Mouse (Mus musculus) gonadal fat pad, adult 2 months (tissue): ENCODE measurements around the gene Tctex1d4. TPM values are rescaled to one million over a fixed set of nuclear protein-coding genes. Genes with fewer than 3 reads are reported as not detected.

Experiments used
- DNase-seq: peaks from one replicate; pipeline ENCODE4 v3.0.0-alpha.2; 2012; ENCODE audit warnings: low read depth
- polyA plus RNA-seq: library from polyadenylated mRNA; depleted of rRNA; stranded (reverse); fragments of >200 nt; gene quantifications from 2 replicates; pipeline ENCODE4 v1.2.3, GENCODE M21; 2012

The Tctex1d4 gene
- polyA plus RNA-seq, 1 experiment = 24.7 TPM

GRCm38 (mm10) chr4:117120052-117120444 lies 6.5 kb upstream of the Tctex1d4 start:
- DNase-seq = no peak

- no peak for DNase-seq
These were observed 5.9 kb upstream of the Tctex1d4 start for GRCm38 (mm10) chr4:117120445-117121414.

GRCm38 (mm10) chr4:117122209-117122608 lies 4.4 kb upstream of the Tctex1d4 start:
- no peak for DNase-seq

GRCm38 (mm10) chr4:117123546-117124217 lies 2.9 kb upstream of the Tctex1d4 start:
- DNase-seq = no peak

DNA sequence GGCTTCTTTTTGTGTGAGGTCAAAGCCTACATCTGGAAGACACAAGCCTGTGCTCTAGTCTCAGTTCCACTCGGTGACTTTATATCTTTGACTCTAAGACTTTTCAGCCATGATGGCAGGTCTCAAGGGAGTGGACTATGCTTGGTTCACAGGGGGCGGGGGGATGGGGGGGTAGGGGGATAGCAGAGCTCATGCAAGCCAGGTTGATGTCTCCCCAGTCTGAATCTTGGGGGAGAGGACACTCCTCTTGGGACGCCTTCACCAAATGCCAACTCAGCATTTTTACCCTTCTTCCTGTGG lies 2.4 kb upstream of the Tctex1d4 start:
- DNase-seq = no peak

GRCm38 (mm10) chr4:117124518-117125347 lies 1.9 kb upstream of the Tctex1d4 start:
- no peak for DNase-seq

DNA sequence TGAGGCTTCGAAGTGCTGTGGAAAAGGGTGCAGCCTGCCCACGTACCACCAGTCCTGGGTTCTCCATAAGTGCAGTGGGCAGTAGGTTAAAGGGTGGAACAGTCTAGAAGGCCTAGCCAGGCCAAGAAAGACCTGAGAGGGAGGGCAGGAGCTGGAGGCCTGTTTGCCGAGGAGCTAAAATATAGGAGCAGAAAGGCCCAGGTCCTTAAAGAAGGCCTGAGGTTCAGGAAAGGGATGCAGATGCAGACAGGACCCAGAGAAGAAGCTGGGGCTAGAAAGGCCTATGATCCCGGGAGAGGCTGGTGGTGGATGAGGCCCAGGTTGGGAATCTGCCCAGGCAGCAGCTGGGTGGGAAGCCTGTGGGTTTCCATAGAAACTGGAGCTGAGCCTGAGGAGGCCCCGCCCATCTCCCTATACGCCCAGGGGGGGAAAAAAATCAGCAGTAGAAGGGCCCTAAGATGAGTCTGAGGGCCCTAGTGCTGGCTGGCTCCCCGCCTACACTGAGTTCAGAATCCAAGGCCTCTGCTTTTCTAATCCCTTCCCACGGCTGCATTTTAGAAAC lies 1.2 kb upstream of the Tctex1d4 start, which contains the start of gene Btbd19:
Btbd19 (minus strand) TSS at position 378 of the 562 bp plus-strand sequence.
- no peak for DNase-seq

DNA sequence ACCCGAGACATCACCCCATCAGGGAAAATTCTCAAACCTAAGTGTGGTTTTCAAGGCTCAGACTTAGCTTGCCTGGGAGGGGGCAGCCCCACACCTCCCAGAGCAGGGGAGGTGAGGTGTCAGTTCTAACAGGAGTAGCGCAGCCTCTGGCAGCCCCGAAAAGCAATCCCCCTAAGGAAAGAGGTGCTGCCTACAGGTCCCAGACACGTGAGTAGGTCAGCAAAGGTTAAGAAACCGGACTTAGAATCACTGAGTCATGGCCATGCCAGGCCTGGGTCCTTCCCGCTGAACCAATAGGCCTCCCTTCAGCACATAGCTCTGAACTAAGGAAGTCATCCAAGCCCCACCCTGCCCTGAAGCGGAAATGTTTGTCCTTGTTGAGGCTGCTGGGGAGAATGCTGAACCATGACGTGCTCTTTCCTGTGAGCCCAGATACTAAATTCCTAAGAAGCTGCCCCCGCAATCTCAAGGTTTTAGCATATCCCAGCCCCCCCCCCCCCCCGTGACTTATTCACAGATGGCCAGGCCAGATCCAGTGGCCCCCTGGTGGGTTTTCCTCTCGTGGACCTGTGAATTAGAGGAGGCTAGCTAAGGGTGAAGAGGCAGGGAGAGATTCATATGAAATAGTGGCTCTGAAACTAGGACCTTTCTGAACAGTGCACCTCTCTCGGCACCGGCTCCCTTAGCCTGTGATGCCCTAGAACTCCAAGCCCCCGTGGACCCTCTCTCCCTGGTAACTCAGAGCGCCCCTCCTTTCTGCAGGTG lies 502 bp upstream of the Tctex1d4 start:
- DNase-seq = no peak

- DNase-seq = no peak
These were observed 1.5 kb downstream of the Tctex1d4 start for GRCm38 (mm10) chr4:117127991-117128686.

- no peak for DNase-seq
These were observed 4.2 kb downstream of the Tctex1d4 start for GRCm38 (mm10) chr4:117130790-117131189.

GRCm38 (mm10) chr4:117131198-117131597 lies 4.6 kb downstream of the Tctex1d4 start:
- DNase-seq = no peak

GRCm38 (mm10) chr4:117131890-117132793 lies 5.5 kb downstream of the Tctex1d4 start:
- no peak for DNase-seq

- no peak for DNase-seq
These were observed 6.2 kb downstream of the Tctex1d4 start for GRCm38 (mm10) chr4:117132794-117133143.

DNA sequence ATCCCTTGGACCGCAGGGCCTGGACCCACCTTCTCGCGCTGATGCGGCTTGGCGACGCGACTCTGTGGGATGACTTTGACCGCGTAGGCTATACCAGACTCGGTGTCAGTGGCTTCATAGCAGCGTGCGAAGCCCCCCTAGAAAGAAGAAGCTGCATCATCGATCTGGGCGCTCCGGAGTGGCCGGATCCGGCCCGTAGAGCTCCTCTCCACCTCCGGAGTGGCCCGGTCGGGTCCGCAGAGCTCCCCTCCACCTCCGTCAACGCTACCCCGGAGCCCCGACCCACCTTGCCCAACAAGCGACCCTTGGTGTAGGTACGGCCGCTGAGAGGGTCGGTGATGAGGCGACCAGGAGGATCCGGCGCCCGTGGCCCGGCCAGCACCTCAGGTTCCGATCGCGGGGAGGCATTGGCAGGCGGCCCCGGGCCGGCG lies 6.8 kb downstream of the Tctex1d4 start:
- no peak for DNase-seq

GRCm38 (mm10) chr4:117133817-117134600 lies 7.4 kb downstream of the Tctex1d4 start, which contains the start of gene Plk3:
Plk3 (minus strand) TSS chr4:117133963.
- no peak for DNase-seq

GRCm38 (mm10) chr4:117134601-117134995 lies 8.0 kb downstream of the Tctex1d4 start:
- DNase-seq = no peak

- no peak for DNase-seq
These were observed 9.4 kb downstream of the Tctex1d4 start for GRCm38 (mm10) chr4:117136034-117136433.
